Mouse (Mus musculus) ES-Bruce4 (cell line): ENCODE measurements at regions not wholly inside any gene's neighbourhood (a gene's known extent, or its start where the extent isn't known, plus 50 kb on each side); places are given as distances from the start of the nearest gene placed in this dataset.

Source experiments
- H3K27ac ChIP-seq: 2 replicates; pipeline ENCODE4 v1.5.1; 2012; ENCODE audit warnings: low read length, inconsistent platforms; ENCODE audit not compliant: insufficient read depth
- H3K27me3 ChIP-seq: 2 replicates; pipeline ENCODE4 v1.6.1; 2012; ENCODE audit warnings: mild to moderate bottlenecking, low read length, inconsistent platforms; ENCODE audit not compliant: control insufficient read depth, poor library complexity, insufficient read depth, severe bottlenecking
- H3K36me3 ChIP-seq: 2 replicates; pipeline ENCODE4 v1.6.1; 2012; ENCODE audit warnings: inconsistent platforms, mild to moderate bottlenecking, low read length, moderate library complexity; ENCODE audit not compliant: control insufficient read depth, poor library complexity, insufficient read depth, severe bottlenecking
- H3K4me1 ChIP-seq: one replicate; pipeline ENCODE4 v1.8.1; 2011; ENCODE audit warnings: low read length; ENCODE audit not compliant: control insufficient read depth, insufficient read depth
- H3K4me3 ChIP-seq: 2 replicates; pipeline ENCODE4 v1.5.1; 2011; ENCODE audit warnings: low read depth, mild to moderate bottlenecking, low read length
- H3K9ac ChIP-seq: 2 replicates; pipeline ENCODE4 v1.6.1; 2012; ENCODE audit warnings: low read depth, mild to moderate bottlenecking, inconsistent platforms; ENCODE audit not compliant: poor library complexity, severe bottlenecking
- H3K9me3 ChIP-seq: replicated peaks from 2 replicates; pipeline ENCODE4 v1.6.1; 2012; ENCODE audit warnings: mild to moderate bottlenecking, low read length, inconsistent platforms; ENCODE audit not compliant: control insufficient read depth, poor library complexity, insufficient read depth, severe bottlenecking
- CTCF ChIP-seq: IDR thresholded peaks from one replicate; pipeline ENCODE4 v1.8.1; 2011; ENCODE audit warnings: low read depth, low read length
- EP300 ChIP-seq: IDR thresholded peaks from 2 replicates; pipeline ENCODE4 v1.6.1; 2011; ENCODE audit warnings: low read depth, low read length; ENCODE audit not compliant: insufficient read depth
- POLR2A ChIP-seq: IDR thresholded peaks from one replicate; pipeline ENCODE4 v1.8.1; 2011; ENCODE audit warnings: low read length; ENCODE audit not compliant: insufficient read depth

GRCm38 (mm10) chr16:27138384-27138783, 146.9 kb upstream of the Gmnc start:
- H3K4me1 ChIP-seq, result no peaks in the 10 kb centered on the region
- no peak overlapping the region for H3K4me3 ChIP-seq
- no peak overlapping the region for H3K9ac ChIP-seq
- H3K27ac ChIP-seq, result no peak overlapping the region
- H3K9me3 ChIP-seq, result peaks cover 11% of the 10 kb centered on the region
- no peaks in the 10 kb centered on the region for H3K36me3 ChIP-seq
- no peaks in the 10 kb centered on the region for H3K27me3 ChIP-seq
- TF ChIP-seq POLR2A (no peak), CTCF (no peak), EP300 (no peak)

- Histone ChIP-seq H3K27me3 (no peaks in the 10 kb centered on the region), H3K4me1 (no peaks in the 10 kb centered on the region), H3K9me3 (peaks cover 11% of the 10 kb centered on the region), H3K27ac (no peak overlapping the region), H3K4me3 (no peak overlapping the region), H3K9ac (no peak overlapping the region), H3K36me3 (no peaks in the 10 kb centered on the region)
- TF ChIP-seq CTCF, result peak; percentile 6
- TF ChIP-seq EP300, result no peak
These were observed 147.5 kb upstream of the Gmnc start for GRCm38 (mm10) chr16:27138987-27139386.

- Histone ChIP-seq H3K4me1 (no peaks in the 10 kb centered on the region), H3K4me3 (no peak overlapping the region), H3K27me3 (no peaks in the 10 kb centered on the region), H3K9me3 (peaks cover 4% of the 10 kb centered on the region; the same call in 1 of the 2 replicates), H3K36me3 (no peaks in the 10 kb centered on the region), H3K9ac (no peak overlapping the region), H3K27ac (no peak overlapping the region)
- no peak for TF ChIP-seq POLR2A
- TF ChIP-seq CTCF, result peak; percentile 16
- no peak for TF ChIP-seq EP300
These were observed 148.6 kb upstream of the Gmnc start for GRCm38 (mm10) chr16:27140037-27140436.

GRCm38 (mm10) chr16:27155805-27156204, 151.5 kb upstream of the Ostn start:
- no peak overlapping the region for H3K9ac ChIP-seq
- H3K27me3 ChIP-seq, result no peaks in the 10 kb centered on the region
- H3K27ac ChIP-seq, result no peak overlapping the region
- no peaks in the 10 kb centered on the region for H3K36me3 ChIP-seq
- H3K9me3 ChIP-seq, result no peaks in the 10 kb centered on the region
- H3K4me3 ChIP-seq, result no peak overlapping the region
- TF ChIP-seq EP300 (no peak), CTCF (no peak), POLR2A (no peak)
- H3K4me1 ChIP-seq, result no peaks in the 10 kb centered on the region

GRCm38 (mm10) chr16:27195650-27196049, 111.6 kb upstream of the Ostn start:
- Histone ChIP-seq H3K4me1 (no peaks in the 10 kb centered on the region), H3K36me3 (no peaks in the 10 kb centered on the region), H3K27ac (no peak overlapping the region), H3K9me3 (no peaks in the 10 kb centered on the region), H3K27me3 (no peaks in the 10 kb centered on the region), H3K9ac (no peak overlapping the region), H3K4me3 (no peak overlapping the region)
- TF ChIP-seq CTCF (no peak), POLR2A (no peak), EP300 (no peak)
